Mouse (Mus musculus): Measurements from ENCODE around the gene Oard1.

DNA sequence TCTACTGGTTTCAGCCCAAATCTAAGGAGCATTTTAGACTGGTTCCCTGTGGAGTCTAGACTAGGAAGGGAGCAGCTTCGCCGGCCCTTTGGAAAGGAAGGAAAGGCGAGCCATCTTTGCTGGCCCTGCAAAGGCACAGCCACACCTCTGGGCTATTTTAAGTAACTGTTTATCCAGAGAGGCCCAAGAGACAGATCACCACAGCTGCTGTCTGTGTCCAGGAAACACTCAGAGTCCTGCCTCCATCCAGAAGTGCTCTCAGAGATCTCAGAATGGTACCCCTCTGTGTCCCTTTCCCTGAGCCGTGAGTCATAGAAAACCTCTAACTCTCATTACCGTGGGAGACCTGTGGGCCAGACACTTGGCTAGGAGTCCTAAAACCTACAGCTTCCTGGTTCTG, 20.6 kb downstream of the Oard1 start:
- TF ChIP-seq CTCF (IDR thresholded peaks at IDR 0.05; ENCODE audit: extremely low read depth, insufficient read length, insufficient replicate concordance, low read depth, low read length) (no peak), POLR2A (IDR thresholded peaks at IDR 0.05; ENCODE audit: low read depth, low read length) (no peak)

Data from small intestine, adult 2 months (tissue).